Mouse (Mus musculus) erythroblast, embryonic 14.5 days (primary cell): Measurements from ENCODE around the gene Mamstr. TPM values are rescaled to one million over a fixed set of nuclear protein-coding genes. Genes with fewer than 3 reads are reported as not detected.

Experiments used
- H3K27me3 ChIP-seq: 2 replicates; pipeline ENCODE4 v1.6.1; 2012; ENCODE audit warnings: inconsistent platforms; ENCODE audit not compliant: control insufficient read depth
- H3K36me3 ChIP-seq: 2 replicates; pipeline ENCODE4 v1.6.1; 2012; ENCODE audit warnings: mild to moderate bottlenecking, inconsistent platforms; ENCODE audit not compliant: control insufficient read depth
- H3K4me1 ChIP-seq: 2 replicates; pipeline ENCODE4 v1.6.1; 2012; ENCODE audit warnings: inconsistent platforms; ENCODE audit not compliant: control insufficient read depth
- H3K4me3 ChIP-seq: replicated peaks from 2 replicates; pipeline ENCODE3; 2012; ENCODE audit warnings: moderate library complexity, mild to moderate bottlenecking, inconsistent platforms
- H3K9me3 ChIP-seq: 2 replicates; pipeline ENCODE4 v1.6.1; 2012; ENCODE audit warnings: low read length, inconsistent platforms, mixed read lengths; ENCODE audit not compliant: control insufficient read depth
- GATA1 ChIP-seq: IDR thresholded peaks from 2 replicates; pipeline ENCODE4 v1.6.1; 2012; ENCODE audit warnings: low read length, inconsistent platforms, mixed read lengths
- TAL1 ChIP-seq: IDR thresholded peaks from 3 replicates; pipeline ENCODE4 v1.6.1; 2012; ENCODE audit warnings: low read length, inconsistent platforms, mixed read lengths
- polyA plus RNA-seq: library from polyadenylated mRNA; stranded (reverse); fragments of >175 nt; gene quantifications from 2 replicates; pipeline ENCODE4 v1.2.3, GENCODE M21; 2012

The Mamstr gene
- polyA plus RNA-seq, 1 experiment = not detected

GRCm38 (mm10) chr7:45682144-45683126 is 42.7 kb downstream of the Mamstr start:
- Histone ChIP-seq H3K4me1 (peaks cover 10% of the 10 kb centered on the region), H3K36me3 (no peaks in the 10 kb centered on the region), H3K9me3 (no peaks in the 10 kb centered on the region), H3K4me3 (no peak overlapping the region), H3K27me3 (no peaks in the 10 kb centered on the region)
- no peak for TF ChIP-seq TAL1
- no peak for TF ChIP-seq GATA1

- TF ChIP-seq GATA1 = no peak
- TF ChIP-seq TAL1 = no peak
- Histone ChIP-seq H3K9me3 (no peaks in the 10 kb centered on the region), H3K4me1 (peaks cover 10% of the 10 kb centered on the region), H3K36me3 (no peaks in the 10 kb centered on the region), H3K27me3 (no peaks in the 10 kb centered on the region), H3K4me3 (no peak within 1 kb of the TSS)
Measured at GRCm38 (mm10) chr7:45683396-45684050, 43.7 kb downstream of the Mamstr start, which contains the start of gene Ntn5. Gene Ntn5, plus strand, starts transcription at chr7:45684022.

GRCm38 (mm10) chr7:45685811-45686210 is 46.0 kb downstream of the Mamstr start:
- no peak overlapping the region for H3K4me3 ChIP-seq
- no peaks in the 10 kb centered on the region for H3K27me3 ChIP-seq
- no peak for TF ChIP-seq TAL1
- no peak for TF ChIP-seq GATA1
- no peaks in the 10 kb centered on the region for H3K9me3 ChIP-seq
- peaks cover 10% of the 10 kb centered on the region for H3K4me1 ChIP-seq
- no peaks in the 10 kb centered on the region for H3K36me3 ChIP-seq

GRCm38 (mm10) chr7:45686841-45687240 is 47.1 kb downstream of the Mamstr start:
- Histone ChIP-seq H3K4me3 (no peak overlapping the region), H3K4me1 (peaks cover 9% of the 10 kb centered on the region), H3K27me3 (no peaks in the 10 kb centered on the region), H3K9me3 (no peaks in the 10 kb centered on the region), H3K36me3 (no peaks in the 10 kb centered on the region)
- TF ChIP-seq GATA1 = no peak
- no peak for TF ChIP-seq TAL1

DNA sequence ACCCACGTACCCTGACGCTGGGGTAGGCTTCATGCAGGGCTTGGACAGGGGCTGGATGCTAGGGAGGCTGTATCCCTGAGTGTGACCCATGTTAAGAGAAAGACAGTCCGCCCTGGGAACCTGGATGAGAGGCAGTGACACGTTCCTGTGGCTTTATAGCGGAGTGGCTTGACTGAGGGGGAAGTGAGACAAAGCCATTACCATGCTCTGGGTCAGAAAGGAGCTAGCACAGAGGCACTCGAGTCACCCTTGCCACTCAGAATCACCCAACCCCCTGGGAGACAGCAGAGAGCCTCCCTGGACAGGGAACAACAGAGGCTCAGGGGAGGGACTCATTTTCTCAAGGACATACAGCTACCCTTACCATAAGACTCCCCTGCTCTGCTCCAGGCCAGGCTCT is 49.3 kb downstream of the Mamstr start:
- Histone ChIP-seq H3K4me1 (no peaks in the 10 kb centered on the region; the same call in 1 of the 2 replicates), H3K27me3 (no peaks in the 10 kb centered on the region; the same call in 1 of the 2 replicates), H3K9me3 (no peaks in the 10 kb centered on the region), H3K4me3 (no peak overlapping the region), H3K36me3 (no peaks in the 10 kb centered on the region)
- TF ChIP-seq TAL1 (no peak), GATA1 (no peak)

DNA sequence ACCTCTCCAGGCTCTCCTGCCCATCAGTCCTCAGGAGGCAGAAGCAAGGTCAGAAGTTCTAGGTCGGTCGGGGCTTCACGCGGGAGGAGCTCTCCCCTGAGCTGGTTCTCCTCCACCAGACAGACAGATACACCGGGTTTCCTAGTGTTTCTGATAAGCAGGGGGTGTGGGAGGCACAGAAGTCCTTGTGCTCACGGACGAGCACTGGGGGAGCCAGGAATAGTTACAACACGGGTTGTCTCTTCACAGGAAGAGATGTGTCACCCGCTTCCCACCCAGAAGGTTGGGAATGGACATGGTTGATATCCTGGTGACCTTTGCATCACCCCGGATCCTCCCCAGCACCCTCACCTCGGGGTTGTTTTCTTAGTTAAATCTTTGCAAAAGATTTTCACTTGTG is 50.0 kb downstream of the Mamstr start:
- H3K4me1 ChIP-seq = no peaks in the 10 kb centered on the region; the same call in 1 of the 2 replicates
- no peaks in the 10 kb centered on the region for H3K36me3 ChIP-seq
- TF ChIP-seq TAL1 = no peak
- TF ChIP-seq GATA1 = no peak
- H3K27me3 ChIP-seq = no peaks in the 10 kb centered on the region; the same call in 1 of the 2 replicates
- H3K4me3 ChIP-seq = no peak overlapping the region
- no peaks in the 10 kb centered on the region for H3K9me3 ChIP-seq

GRCm38 (mm10) chr7:45692364-45692763 is 52.6 kb downstream of the Mamstr start:
- H3K4me3 ChIP-seq = no peak overlapping the region
- TF ChIP-seq TAL1 = no peak
- no peak for TF ChIP-seq GATA1
- H3K4me1 ChIP-seq = no peaks in the 10 kb centered on the region; the same call in 1 of the 2 replicates
- H3K9me3 ChIP-seq = no peaks in the 10 kb centered on the region
- H3K36me3 ChIP-seq = no peaks in the 10 kb centered on the region
- no peaks in the 10 kb centered on the region; the same call in 1 of the 2 replicates for H3K27me3 ChIP-seq

DNA sequence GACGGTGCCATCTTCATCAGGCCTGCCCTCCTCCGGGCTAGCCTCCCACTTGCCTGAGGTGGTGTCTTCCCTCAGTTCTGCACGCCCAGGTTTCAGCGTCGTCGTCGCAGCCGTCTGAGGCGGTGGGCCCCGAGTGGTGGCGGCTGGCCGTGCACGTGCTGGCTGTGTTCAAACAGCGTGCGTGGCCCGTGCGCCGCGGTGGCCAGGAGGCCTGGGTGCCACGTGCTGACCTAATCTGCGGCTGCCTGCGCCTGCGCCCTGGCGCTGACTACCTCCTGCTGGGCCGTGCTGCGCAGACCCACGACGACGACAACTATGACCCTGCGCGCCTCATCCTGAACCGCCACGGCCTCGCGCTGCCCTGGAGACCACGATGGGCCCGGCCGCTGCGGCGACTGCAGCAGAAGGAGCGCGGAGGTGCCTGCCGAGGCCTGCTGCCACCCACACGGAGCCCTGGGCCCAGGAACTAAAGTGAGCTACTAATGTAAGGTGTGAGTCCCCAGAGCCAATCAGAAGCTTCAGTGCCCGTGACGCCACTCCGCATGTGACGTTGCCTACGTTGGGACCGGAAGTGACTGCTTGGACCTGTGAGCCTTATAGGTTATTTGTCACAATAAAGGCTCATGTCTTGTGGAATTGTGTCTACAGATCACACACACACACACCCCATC is 54.3 kb downstream of the Mamstr start, which contains the start of gene Sec1:
Sec1 (minus strand) TSS at position 482 of the 671 bp plus-strand sequence.
- H3K4me1 ChIP-seq = no peaks in the 10 kb centered on the region; the same call in 1 of the 2 replicates
- H3K9me3 ChIP-seq = no peaks in the 10 kb centered on the region
- no peak within 1 kb of the TSS for H3K4me3 ChIP-seq
- peaks cover 13% of the 10 kb centered on the region for H3K27me3 ChIP-seq
- H3K36me3 ChIP-seq = no peaks in the 10 kb centered on the region
- TF ChIP-seq TAL1 (no peak), GATA1 (no peak)

DNA sequence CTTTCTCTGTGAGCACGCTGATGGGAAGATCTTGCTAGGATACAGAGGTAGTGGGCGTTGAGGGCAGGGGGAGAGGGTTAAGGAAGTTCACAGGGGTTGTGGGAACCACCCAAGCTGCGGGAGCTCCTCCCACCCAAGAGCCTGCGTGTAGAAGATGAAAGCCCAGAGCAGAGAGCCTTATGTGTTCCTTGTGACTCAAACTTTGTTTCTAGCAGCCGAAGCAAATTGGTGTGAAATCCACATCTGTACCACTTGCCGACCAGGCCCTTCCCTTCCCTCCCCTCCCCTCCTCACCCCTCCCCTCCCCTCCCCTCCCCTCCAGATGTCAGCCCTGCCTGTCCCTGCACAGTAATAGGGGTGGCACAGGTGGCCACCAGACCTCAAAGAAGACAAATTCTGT is 55.3 kb downstream of the Mamstr start:
- no peak for TF ChIP-seq TAL1
- TF ChIP-seq GATA1 = no peak
- Histone ChIP-seq H3K4me1 (no peaks in the 10 kb centered on the region; the same call in 1 of the 2 replicates), H3K27me3 (peaks cover 24% of the 10 kb centered on the region), H3K36me3 (no peaks in the 10 kb centered on the region), H3K9me3 (no peaks in the 10 kb centered on the region; the same call in 1 of the 2 replicates), H3K4me3 (no peak overlapping the region)

Other genes starting within 250 kb of the Mamstr start
- gene Snrnp70, start 244.2 kb upstream of the Mamstr start, polyA plus RNA-seq = 68.0 and 79.6 TPM in 2 replicates
- gene Kcna7, start 234.3 kb upstream of the Mamstr start, polyA plus RNA-seq = not detected in 2 replicates
- not detected in 2 replicates for gene Ntf5, start 226.3 kb upstream of the Mamstr start, polyA plus RNA-seq
- gene Lhb, start 219.2 kb upstream of the Mamstr start, polyA plus RNA-seq = not detected in 2 replicates
- gene Gys1, start 205.1 kb upstream of the Mamstr start, polyA plus RNA-seq = 0.09 and 0.12 TPM in 2 replicates
- gene Ruvbl2, start 201.9 kb upstream of the Mamstr start, polyA plus RNA-seq = 15.2 and 15.3 TPM in 2 replicates
- 3,659 and 3,743 TPM in 2 replicates for gene Ftl1, start 180.1 kb upstream of the Mamstr start, polyA plus RNA-seq
- gene Bax, start 173.1 kb upstream of the Mamstr start, polyA plus RNA-seq = 24.4 and 25.7 TPM in 2 replicates
- 0.03 and 0.08 TPM in 2 replicates for gene Tulp2, start 158.1 kb upstream of the Mamstr start, polyA plus RNA-seq
- not detected in 2 replicates for gene Gm45808, start 153.2 kb upstream of the Mamstr start, polyA plus RNA-seq
- 0.01 and 0.02 TPM in 2 replicates for gene Dhdh, start 151.2 kb upstream of the Mamstr start, polyA plus RNA-seq
- 54.7 and 66.6 TPM in 2 replicates for gene Nucb1, start 129.6 kb upstream of the Mamstr start, polyA plus RNA-seq
- 543 and 840 TPM in 2 replicates for gene Ppp1r15a, start 113.7 kb upstream of the Mamstr start, polyA plus RNA-seq
- gene Plekha4, start 113.6 kb upstream of the Mamstr start, polyA plus RNA-seq = 0.42 and 1.0 TPM in 2 replicates
- 0.31 and 0.50 TPM in 2 replicates for gene Hsd17b14, start 85.1 kb upstream of the Mamstr start, polyA plus RNA-seq
- 1.1 and 2.6 TPM in 2 replicates for gene Bcat2, start 69.8 kb upstream of the Mamstr start, polyA plus RNA-seq
- not detected in 2 replicates for gene Fgf21, start 24.5 kb upstream of the Mamstr start, polyA plus RNA-seq
- gene Fut1, start 22.7 kb upstream of the Mamstr start, polyA plus RNA-seq = not detected in 2 replicates
- 0.05 TPM in 1 of 2 replicates, not detected in the other for gene Izumo1, start 18.2 kb upstream of the Mamstr start, polyA plus RNA-seq
- 0.04 and 0.06 TPM in 2 replicates for gene Rasip1, start 12.5 kb upstream of the Mamstr start, polyA plus RNA-seq
- gene Fut2, start 26.4 kb downstream of the Mamstr start, polyA plus RNA-seq = 0.09 TPM in 1 of 2 replicates, not detected in the other
- not detected in 2 replicates for gene Ntn5, start 44.0 kb downstream of the Mamstr start, polyA plus RNA-seq
- gene Sec1, start 54.4 kb downstream of the Mamstr start, polyA plus RNA-seq = not detected in 2 replicates
- gene Car11, start 59.9 kb downstream of the Mamstr start, polyA plus RNA-seq = not detected in 2 replicates
- gene Dbp, start 65.1 kb downstream of the Mamstr start, polyA plus RNA-seq = 0.07 TPM in 2 replicates
- gene Rpl18, start 75.5 kb downstream of the Mamstr start, polyA plus RNA-seq = 1,232 and 1,322 TPM in 2 replicates
- gene Sphk2, start 78.0 kb downstream of the Mamstr start, polyA plus RNA-seq = 5.1 and 5.7 TPM in 2 replicates
- gene Fam83e, start 81.2 kb downstream of the Mamstr start, polyA plus RNA-seq = 0.03 and 0.11 TPM in 2 replicates
- not detected in 2 replicates for gene Spaca4, start 85.8 kb downstream of the Mamstr start, polyA plus RNA-seq
- 0.01 and 0.04 TPM in 2 replicates for gene Lmtk3, start 143.8 kb downstream of the Mamstr start, polyA plus RNA-seq
- 0.04 TPM in 1 of 2 replicates, not detected in the other for gene Sult2b1, start 144.7 kb downstream of the Mamstr start, polyA plus RNA-seq
- gene Cyth2, start 174.6 kb downstream of the Mamstr start, polyA plus RNA-seq = 21.7 and 22.4 TPM in 2 replicates
- 0.02 and 0.04 TPM in 2 replicates for gene Kcnj14, start 184.8 kb downstream of the Mamstr start, polyA plus RNA-seq
- gene Grwd1, start 191.0 kb downstream of the Mamstr start, polyA plus RNA-seq = 1.1 and 1.4 TPM in 2 replicates
- gene Kdelr1, start 232.8 kb downstream of the Mamstr start, polyA plus RNA-seq = 18.7 and 19.2 TPM in 2 replicates
- 0.01 TPM in 2 replicates for gene Grin2d, start 238.4 kb downstream of the Mamstr start, polyA plus RNA-seq